Mouse (Mus musculus): Measurements from ENCODE around the gene Bend6. TPM values are rescaled to one million over a fixed set of nuclear protein-coding genes. Genes with fewer than 3 reads are reported as not detected.

The Bend6 gene
- polyA plus RNA-seq (2016; fragmentation: Nextera tagmentation; extraction: Ambion mirVana) = 5.6 and 5.9 TPM in 2 replicates

GRCm38 (mm10) chr1:33907421-33908190 lies at the start of gene Bend6:
Gene Bend6, minus strand, starts transcription at chr1:33907816.
- peak; percentile 82 for ATAC-seq (ENCODE audit: insufficient number of reproducible peaks, low FRiP score)
- Histone ChIP-seq H3K9me3 (replicated peaks) (no peaks in the 10 kb centered on the region), H3K4me1 (replicated peaks) (peaks cover 20% of the 10 kb centered on the region), H3K27ac (ENCODE audit: poor library complexity, severe bottlenecking) (no peak within 1 kb of the TSS), H3K9ac (peak within 1 kb of the TSS; percentile 72), H3K4me2 (peak within 1 kb of the TSS; percentile 84), H3K36me3 (no peaks in the 10 kb centered on the region), H3K27me3 (replicated peaks) (peaks cover 16% of the 10 kb centered on the region), H3K4me3 (peak within 1 kb of the TSS; percentile 78)
- WGBS = under 1% methylated on average over 91 of the region's 110 CpGs

- Histone ChIP-seq H3K4me1 (replicated peaks) (no peaks in the 10 kb centered on the region), H3K27ac (ENCODE audit: poor library complexity, severe bottlenecking) (no peak overlapping the region), H3K4me2 (no peak overlapping the region), H3K9ac (no peak overlapping the region), H3K9me3 (replicated peaks) (peaks cover 4% of the 10 kb centered on the region; the same call in 1 of the 2 replicates), H3K27me3 (replicated peaks) (no peaks in the 10 kb centered on the region), H3K4me3 (no peak overlapping the region), H3K36me3 (no peaks in the 10 kb centered on the region)
- ATAC-seq (ENCODE audit: insufficient number of reproducible peaks, low FRiP score) = no peak
- 89% methylated on average over 6 of the region's 6 CpGs for WGBS
Observed at GRCm38 (mm10) chr1:33955626-33956025, 48.0 kb upstream of the Bend6 start.

- Histone ChIP-seq H3K27ac (ENCODE audit: poor library complexity, severe bottlenecking) (no peak overlapping the region), H3K4me2 (no peak overlapping the region), H3K27me3 (replicated peaks) (no peaks in the 10 kb centered on the region), H3K4me3 (no peak overlapping the region), H3K9ac (no peak overlapping the region), H3K36me3 (no peaks in the 10 kb centered on the region), H3K9me3 (replicated peaks) (no peaks in the 10 kb centered on the region), H3K4me1 (replicated peaks) (peaks cover 32% of the 10 kb centered on the region)
- ATAC-seq (ENCODE audit: insufficient number of reproducible peaks, low FRiP score) = no peak
- WGBS = 81% methylated on average over 5 of the region's 5 CpGs
Observed at GRCm38 (mm10) chr1:33948511-33948910, 40.9 kb upstream of the Bend6 start.

- Histone ChIP-seq H3K36me3 (no peaks in the 10 kb centered on the region), H3K4me2 (no peak overlapping the region), H3K9me3 (replicated peaks) (no peaks in the 10 kb centered on the region), H3K27ac (ENCODE audit: poor library complexity, severe bottlenecking) (peak overlapping the region; percentile 78), H3K27me3 (replicated peaks) (no peaks in the 10 kb centered on the region), H3K9ac (no peak overlapping the region), H3K4me1 (replicated peaks) (peaks cover 32% of the 10 kb centered on the region), H3K4me3 (no peak overlapping the region)
- no peak for ATAC-seq (ENCODE audit: insufficient number of reproducible peaks, low FRiP score)
- WGBS = 83% methylated on average over 6 of the region's 6 CpGs
Observed at GRCm38 (mm10) chr1:33947838-33948237, 40.2 kb upstream of the Bend6 start.

- H3K4me3 ChIP-seq = no peak overlapping the region
- H3K36me3 ChIP-seq = no peaks in the 10 kb centered on the region
- WGBS = 63% methylated on average over 12 of the region's 12 CpGs
- H3K9ac ChIP-seq = no peak overlapping the region
- no peaks in the 10 kb centered on the region for H3K27me3 ChIP-seq (replicated peaks)
- H3K9me3 ChIP-seq (replicated peaks) = no peaks in the 10 kb centered on the region
- peaks cover 32% of the 10 kb centered on the region for H3K4me1 ChIP-seq (replicated peaks)
- peak overlapping the region; percentile 78 for H3K27ac ChIP-seq (ENCODE audit: poor library complexity, severe bottlenecking)
- ATAC-seq (ENCODE audit: insufficient number of reproducible peaks, low FRiP score) = peak; percentile 64; the same call in 1 of the 2 replicates
- H3K4me2 ChIP-seq = no peak overlapping the region
Observed at GRCm38 (mm10) chr1:33946601-33947395, 39.2 kb upstream of the Bend6 start.

- H3K9ac ChIP-seq = no peak overlapping the region
- peak overlapping the region; percentile 78 for H3K27ac ChIP-seq (ENCODE audit: poor library complexity, severe bottlenecking)
- WGBS = 83% methylated on average over 6 of the region's 6 CpGs
- H3K4me3 ChIP-seq = no peak overlapping the region
- peak overlapping the region; percentile 60; the same call in 1 of the 2 replicates for H3K4me2 ChIP-seq
- no peaks in the 10 kb centered on the region for H3K9me3 ChIP-seq (replicated peaks)
- H3K27me3 ChIP-seq (replicated peaks) = no peaks in the 10 kb centered on the region
- no peaks in the 10 kb centered on the region for H3K36me3 ChIP-seq
- H3K4me1 ChIP-seq (replicated peaks) = peaks cover 32% of the 10 kb centered on the region
- no peak for ATAC-seq (ENCODE audit: insufficient number of reproducible peaks, low FRiP score)
Observed at GRCm38 (mm10) chr1:33945756-33946155, 38.1 kb upstream of the Bend6 start.

GRCm38 (mm10) chr1:33944977-33945750 lies 37.5 kb upstream of the Bend6 start:
- Histone ChIP-seq H3K4me2 (peak overlapping the region; percentile 60), H3K9ac (no peak overlapping the region; the same call in 1 of the 2 replicates), H3K4me3 (peak overlapping the region; percentile 31), H3K27ac (ENCODE audit: poor library complexity, severe bottlenecking) (peak overlapping the region; percentile 78), H3K4me1 (replicated peaks) (peaks cover 32% of the 10 kb centered on the region), H3K27me3 (replicated peaks) (no peaks in the 10 kb centered on the region), H3K9me3 (replicated peaks) (no peaks in the 10 kb centered on the region), H3K36me3 (no peaks in the 10 kb centered on the region)
- peak; percentile 90 for ATAC-seq (ENCODE audit: insufficient number of reproducible peaks, low FRiP score)
- 32% methylated on average over 17 of the region's 17 CpGs for WGBS

- Histone ChIP-seq H3K27me3 (replicated peaks) (no peaks in the 10 kb centered on the region), H3K4me3 (no peak overlapping the region), H3K9ac (no peak overlapping the region), H3K4me1 (replicated peaks) (peaks cover 36% of the 10 kb centered on the region), H3K4me2 (no peak overlapping the region), H3K36me3 (no peaks in the 10 kb centered on the region), H3K9me3 (replicated peaks) (no peaks in the 10 kb centered on the region), H3K27ac (ENCODE audit: poor library complexity, severe bottlenecking) (no peak overlapping the region)
- ATAC-seq (ENCODE audit: insufficient number of reproducible peaks, low FRiP score) = no peak
- WGBS = 64% methylated on average over 2 of the region's 2 CpGs
Observed at GRCm38 (mm10) chr1:33943943-33944342, 36.3 kb upstream of the Bend6 start.

- WGBS = 78% methylated on average over 8 of the region's 8 CpGs
- Histone ChIP-seq H3K4me3 (no peak overlapping the region), H3K36me3 (no peaks in the 10 kb centered on the region), H3K27ac (ENCODE audit: poor library complexity, severe bottlenecking) (no peak overlapping the region), H3K4me1 (replicated peaks) (peaks cover 33% of the 10 kb centered on the region), H3K27me3 (replicated peaks) (no peaks in the 10 kb centered on the region), H3K9ac (no peak overlapping the region), H3K4me2 (no peak overlapping the region), H3K9me3 (replicated peaks) (no peaks in the 10 kb centered on the region)
- no peak for ATAC-seq (ENCODE audit: insufficient number of reproducible peaks, low FRiP score)
Observed at GRCm38 (mm10) chr1:33942638-33943037, 35.0 kb upstream of the Bend6 start.

- ATAC-seq (ENCODE audit: insufficient number of reproducible peaks, low FRiP score) = no peak
Observed at GRCm38 (mm10) chr1:33940364-33940928, 32.8 kb upstream of the Bend6 start.

More at GRCm38 (mm10) chr1:33940364-33940928, 32.8 kb upstream of the Bend6 start:
- H3K27ac ChIP-seq (ENCODE audit: poor library complexity, severe bottlenecking) = no peak overlapping the region
- H3K9me3 ChIP-seq (replicated peaks) = no peaks in the 10 kb centered on the region
- H3K9ac ChIP-seq = no peak overlapping the region
- no peaks in the 10 kb centered on the region for H3K27me3 ChIP-seq (replicated peaks)
- WGBS = 77% methylated on average over 11 of the region's 11 CpGs
- no peaks in the 10 kb centered on the region for H3K36me3 ChIP-seq
- H3K4me2 ChIP-seq = no peak overlapping the region
- H3K4me3 ChIP-seq = no peak overlapping the region
- peaks cover 14% of the 10 kb centered on the region for H3K4me1 ChIP-seq (replicated peaks)

All from heart, embryonic 12.5 days (tissue).